Mouse (Mus musculus) embryonic facial prominence, embryonic 11.5 days (tissue): ENCODE measurements around the gene Gm45213. TPM values are rescaled to one million over a fixed set of nuclear protein-coding genes. Genes with fewer than 3 reads are reported as not detected.

ENCODE experiments used
- ATAC-seq: fragments of 200-750 bp; cut with Nextera tagmentation; replicated peaks from 2 replicates; pipeline ENCODE4 v1.8.0; 2017; ENCODE audit warnings: low read depth; ENCODE audit not compliant: insufficient number of reproducible peaks, low FRiP score, low TSS enrichment
- DNase-seq: peaks from one replicate; pipeline ENCODE4 v3.0.0-alpha.2; 2015; ENCODE audit warnings: low spot score
- H3K27ac ChIP-seq: fragments of 300-500 bp; sonication (generic); replicated peaks from 2 replicates; pipeline ENCODE4 v1.5.1; 2014; ENCODE audit warnings: mild to moderate bottlenecking, low read depth, low read length, control low read depth
- H3K27me3 ChIP-seq: fragments of 300-500 bp; sonication (generic); 2 replicates; pipeline ENCODE4 v1.6.1; 2014; ENCODE audit warnings: mild to moderate bottlenecking, low read length, moderate library complexity, mixed read lengths; ENCODE audit not compliant: control insufficient read depth, insufficient read depth
- H3K36me3 ChIP-seq: fragments of 300-500 bp; sonication (generic); replicated peaks from 2 replicates; pipeline ENCODE4 v1.6.1; 2014; ENCODE audit warnings: low read depth, mild to moderate bottlenecking, low read length, moderate library complexity, mixed read lengths; ENCODE audit not compliant: control insufficient read depth, insufficient read depth
- H3K4me1 ChIP-seq: fragments of 300-500 bp; sonication (generic); 2 replicates; pipeline ENCODE4 v1.6.1; 2014; ENCODE audit warnings: low read length, mixed read lengths; ENCODE audit not compliant: control insufficient read depth, insufficient read depth
- H3K4me2 ChIP-seq: fragments of 300-500 bp; sonication (generic); 2 replicates; pipeline ENCODE4 v1.6.1; 2014; ENCODE audit warnings: low read depth, mild to moderate bottlenecking, control low read depth, low read length, moderate library complexity
- H3K4me3 ChIP-seq: fragments of 300-500 bp; sonication (generic); 2 replicates; pipeline ENCODE4 v1.5.1; 2014; ENCODE audit warnings: low read depth, low read length, control low read depth
- H3K9ac ChIP-seq: fragments of 300-500 bp; sonication (generic); replicated peaks from 2 replicates; pipeline ENCODE4 v1.6.1; 2014; ENCODE audit warnings: mild to moderate bottlenecking, control low read depth, low read length
- H3K9me3 ChIP-seq: fragments of 300-500 bp; sonication (generic); replicated peaks from 2 replicates; pipeline ENCODE4 v1.6.1; 2016; ENCODE audit warnings: mild to moderate bottlenecking, low read length, inconsistent platforms, mixed read lengths; ENCODE audit not compliant: control insufficient read depth
- WGBS: fragments of 180-500 bp; shearing (Covaris S2); extraction: QIAGEN DNeasy Blood & Tissue Kit; methylation state at CpG from one replicate; pipeline ENCODE4 v1.1.7; 2014; 5-methylcytosine and 5-hydroxymethylcytosine counted together
- polyA plus RNA-seq: library from polyadenylated mRNA; unstranded; fragments of >200 nt; fragmentation: Nextera tagmentation; extraction: Ambion mirVana; gene quantifications from 2 replicates; pipeline ENCODE4 v1.2.1, GENCODE M21; 2014

Gm45213 gene
- polyA plus RNA-seq, 1 experiment from 2014 or later, result not detected

- H3K4me3 ChIP-seq, result no peak overlapping the region
- H3K36me3 ChIP-seq, result no peaks in the 10 kb centered on the region
- H3K27me3 ChIP-seq, result no peaks in the 10 kb centered on the region
- whole genome bisulfite sequencing, result 93% methylated on average over 5 of the region's 5 CpGs
- no peak overlapping the region for H3K9ac ChIP-seq
- no peaks in the 10 kb centered on the region for H3K4me1 ChIP-seq
- no peak for ATAC-seq
- H3K27ac ChIP-seq, result no peak overlapping the region
- DNase-seq, result no peak
- H3K9me3 ChIP-seq, result no peaks in the 10 kb centered on the region
- no peak overlapping the region for H3K4me2 ChIP-seq
Measured at GRCm38 (mm10) chr7:66104531-66104930, 61.1 kb downstream of the Gm45213 start.

- Histone ChIP-seq H3K4me3 (no peak overlapping the region), H3K9me3 (no peaks in the 10 kb centered on the region), H3K36me3 (no peaks in the 10 kb centered on the region), H3K27me3 (no peaks in the 10 kb centered on the region), H3K9ac (no peak overlapping the region), H3K27ac (no peak overlapping the region), H3K4me2 (no peak overlapping the region), H3K4me1 (no peaks in the 10 kb centered on the region)
- WGBS, result 71% methylated on average over 4 of the region's 4 CpGs
- DNase-seq (no peak), ATAC-seq (no peak)
Measured at GRCm38 (mm10) chr7:66105771-66106170, 62.4 kb downstream of the Gm45213 start.

- ATAC-seq, result no peak
- H3K9me3 ChIP-seq, result no peaks in the 10 kb centered on the region
- no peak overlapping the region for H3K27ac ChIP-seq
- H3K9ac ChIP-seq, result no peak overlapping the region
- H3K36me3 ChIP-seq, result no peaks in the 10 kb centered on the region
- DNase-seq, result no peak
- H3K4me2 ChIP-seq, result no peak overlapping the region
- no peaks in the 10 kb centered on the region for H3K27me3 ChIP-seq
- 77% methylated on average over 7 of the region's 7 CpGs for WGBS
- no peaks in the 10 kb centered on the region for H3K4me1 ChIP-seq
- H3K4me3 ChIP-seq, result no peak overlapping the region
Measured at GRCm38 (mm10) chr7:66106581-66107056, 63.2 kb downstream of the Gm45213 start.

- H3K4me1 ChIP-seq, result no peaks in the 10 kb centered on the region
- no peak overlapping the region for H3K27ac ChIP-seq
- DNase-seq (no peak), ATAC-seq (no peak)
- H3K9me3 ChIP-seq, result no peaks in the 10 kb centered on the region
- H3K36me3 ChIP-seq, result no peaks in the 10 kb centered on the region; the same call in 1 of the 2 replicates
- no peak overlapping the region for H3K9ac ChIP-seq
- no peak overlapping the region for H3K4me2 ChIP-seq
- 74% methylated on average over 11 of the region's 11 CpGs for WGBS
- H3K27me3 ChIP-seq, result no peaks in the 10 kb centered on the region
- no peak overlapping the region for H3K4me3 ChIP-seq
Measured at GRCm38 (mm10) chr7:66107206-66107605, 63.8 kb downstream of the Gm45213 start.

- Histone ChIP-seq H3K4me2 (no peak overlapping the region), H3K9ac (no peak overlapping the region), H3K27ac (no peak overlapping the region), H3K36me3 (no peaks in the 10 kb centered on the region; the same call in 1 of the 2 replicates), H3K4me3 (no peak overlapping the region), H3K4me1 (no peaks in the 10 kb centered on the region), H3K9me3 (no peaks in the 10 kb centered on the region), H3K27me3 (no peaks in the 10 kb centered on the region)
- WGBS, result 9% methylated on average over 7 of the region's 7 CpGs
- DNase-seq (peak; percentile 54), ATAC-seq (no peak)
Measured at GRCm38 (mm10) chr7:66107930-66108329, 64.5 kb downstream of the Gm45213 start.

GRCm38 (mm10) chr7:66108961-66109854 is 65.8 kb downstream of the Gm45213 start, which contains the start of gene Chsy1:
TSS of gene Chsy1 (plus strand) at chr7:66109515.
- under 1% methylated on average over 88 of the region's 123 CpGs for WGBS
- Histone ChIP-seq H3K9ac (peak within 1 kb of the TSS; percentile 95), H3K4me1 (no peaks in the 10 kb centered on the region), H3K27me3 (no peaks in the 10 kb centered on the region), H3K4me2 (peak within 1 kb of the TSS; percentile 81), H3K4me3 (peak within 1 kb of the TSS; percentile 96), H3K27ac (peak within 1 kb of the TSS; percentile 81), H3K36me3 (no peaks in the 10 kb centered on the region; the same call in 1 of the 2 replicates), H3K9me3 (no peaks in the 10 kb centered on the region)
- DNase-seq (peak; percentile 94), ATAC-seq (peak; percentile 82)

GRCm38 (mm10) chr7:66109855-66110635 is 66.6 kb downstream of the Gm45213 start:
- H3K4me2 ChIP-seq, result peak overlapping the region; percentile 81
- H3K4me1 ChIP-seq, result no peaks in the 10 kb centered on the region
- H3K9ac ChIP-seq, result peak overlapping the region; percentile 95
- H3K4me3 ChIP-seq, result peak overlapping the region; percentile 96
- no peaks in the 10 kb centered on the region; the same call in 1 of the 2 replicates for H3K36me3 ChIP-seq
- WGBS, result under 1% methylated on average over 44 of the region's 77 CpGs
- ATAC-seq (peak; percentile 15; the same call in 1 of the 2 replicates), DNase-seq (peak; percentile 51)
- H3K27ac ChIP-seq, result peak overlapping the region; percentile 81
- no peaks in the 10 kb centered on the region for H3K27me3 ChIP-seq
- no peaks in the 10 kb centered on the region for H3K9me3 ChIP-seq
